Mouse (Mus musculus): Measurements from ENCODE around the gene Ralgapa1.
"Not testable (repeated sequence)": the region's sequence is repeated elsewhere in the genome, so short reads cannot be mapped to it uniquely, and the experiment has no call there.

The Ralgapa1 gene

DNA sequence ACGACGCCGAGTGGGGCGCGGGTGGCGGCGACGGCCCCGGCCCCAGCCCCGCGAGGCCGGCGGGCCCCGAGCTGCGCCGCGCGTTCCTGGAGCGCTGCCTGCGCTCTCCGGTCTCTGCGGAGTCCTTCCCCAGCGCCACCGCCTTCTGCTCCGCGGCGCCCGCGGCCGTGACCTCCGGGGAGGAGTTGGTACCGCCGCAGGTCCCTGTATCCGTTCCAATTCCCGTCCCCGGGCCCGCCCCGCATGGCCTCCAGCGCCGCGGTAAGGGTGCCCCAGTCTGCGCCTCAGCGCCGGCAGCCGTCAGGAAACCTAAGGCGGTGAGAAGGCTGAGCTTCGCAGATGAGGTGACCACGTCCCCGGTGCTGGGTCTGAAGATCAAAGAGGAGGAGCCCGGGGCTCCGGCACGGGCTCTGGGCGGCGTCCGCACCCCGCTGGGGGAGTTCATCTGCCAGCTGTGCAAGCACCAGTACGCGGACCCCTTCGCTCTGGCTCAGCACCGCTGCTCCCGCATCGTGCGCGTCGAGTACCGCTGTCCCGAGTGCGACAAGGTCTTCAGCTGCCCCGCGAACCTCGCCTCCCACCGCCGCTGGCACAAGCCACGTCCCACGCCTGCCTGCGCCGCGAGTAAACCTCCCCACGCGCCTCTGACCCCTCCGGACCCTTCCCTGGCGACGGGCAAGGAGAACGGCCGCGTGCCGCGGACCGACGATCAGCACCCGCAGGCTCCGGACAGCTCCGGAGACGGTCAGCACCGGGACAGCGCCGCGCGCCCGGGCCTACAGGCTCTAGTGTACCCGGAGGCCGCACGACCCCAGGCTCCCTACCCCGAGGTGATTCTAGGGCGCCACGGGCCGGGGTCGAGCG is 221.1 kb downstream of the Ralgapa1 start:
- DNase-seq (ENCODE audit: low spot score in 2 of 2): peak; percentile 36 to 43

GRCm38 (mm10) chr12:55598887-55599561 is 221.9 kb downstream of the Ralgapa1 start, which contains the start of gene Insm2:
Gene Insm2, plus strand, starts transcription at chr12:55599427.
- DNase-seq (ENCODE audit: low spot score in 2 of 2): no peak

DNA sequence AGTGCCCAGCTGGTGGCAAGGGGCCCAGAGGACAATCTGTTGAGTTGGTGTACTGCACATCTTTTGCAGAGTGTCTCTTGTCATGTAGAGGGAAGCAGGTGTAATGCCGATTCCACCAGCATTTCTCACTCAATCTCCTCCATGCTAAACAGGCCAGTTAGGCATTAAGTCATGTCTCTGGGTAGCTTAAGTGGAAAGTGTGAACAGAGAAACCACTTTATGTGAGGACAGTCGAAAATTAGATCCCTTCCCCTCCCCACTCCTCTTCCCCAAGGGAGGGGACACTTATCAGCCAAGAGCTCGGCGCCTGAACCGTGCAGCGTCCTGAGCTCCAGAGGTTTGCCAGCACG is 222.5 kb downstream of the Ralgapa1 start:
- no peak for DNase-seq (ENCODE audit: low spot score in 2 of 2)

- DNase-seq (ENCODE audit: low spot score in 2 of 2): not testable (repeated sequence)
Observed at GRCm38 (mm10) chr12:55586936-55587335, 234.0 kb downstream of the Ralgapa1 start.

DNA sequence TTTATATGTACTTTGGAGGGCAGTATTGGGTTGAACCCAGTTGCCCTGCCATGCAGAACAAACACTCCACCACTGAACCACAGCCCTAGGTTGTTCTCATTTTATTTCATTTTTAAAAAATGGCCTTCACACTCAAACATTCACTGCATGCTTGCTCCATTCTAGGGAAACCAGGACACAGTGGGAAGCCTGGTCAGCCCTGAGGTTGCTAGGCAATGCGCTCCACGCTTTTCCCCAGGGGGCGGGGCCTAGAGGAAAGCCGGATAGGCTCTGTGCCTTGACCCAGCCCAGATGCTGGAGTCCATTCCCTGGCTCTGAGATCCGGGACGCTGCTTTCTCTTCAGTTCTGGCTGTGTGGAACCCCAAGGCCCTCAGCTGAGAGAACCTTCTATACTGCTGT is 247.2 kb downstream of the Ralgapa1 start:
- no peak for DNase-seq (ENCODE audit: low spot score in 2 of 2)

- no peak for DNase-seq (ENCODE audit: low spot score in 2 of 2)
Observed at GRCm38 (mm10) chr12:55573089-55573488, 247.9 kb downstream of the Ralgapa1 start.

DNA sequence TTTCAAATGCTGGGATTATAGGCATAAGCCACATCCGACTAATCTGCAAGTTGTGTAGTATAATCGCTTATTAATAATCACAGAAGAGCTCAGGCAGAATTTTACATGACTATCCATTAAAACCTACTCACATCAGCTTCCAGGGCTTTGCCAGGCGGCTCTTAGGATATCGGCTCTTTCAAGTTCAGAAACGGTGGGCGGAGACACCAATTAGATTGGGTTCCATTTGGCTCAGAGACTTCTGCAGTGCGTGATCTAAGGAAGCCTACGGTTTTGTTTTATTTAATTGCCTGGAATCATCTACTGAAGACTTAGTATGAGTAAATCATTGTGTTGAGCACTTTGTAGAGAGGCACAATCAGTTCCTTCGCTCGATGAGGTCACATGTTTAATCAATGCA is 249.3 kb downstream of the Ralgapa1 start:
- no peak for DNase-seq (ENCODE audit: low spot score in 2 of 2)

GRCm38 (mm10) chr12:55571181-55571580 is 249.8 kb downstream of the Ralgapa1 start:
- no peak for DNase-seq (ENCODE audit: low spot score in 2 of 2)

DNA sequence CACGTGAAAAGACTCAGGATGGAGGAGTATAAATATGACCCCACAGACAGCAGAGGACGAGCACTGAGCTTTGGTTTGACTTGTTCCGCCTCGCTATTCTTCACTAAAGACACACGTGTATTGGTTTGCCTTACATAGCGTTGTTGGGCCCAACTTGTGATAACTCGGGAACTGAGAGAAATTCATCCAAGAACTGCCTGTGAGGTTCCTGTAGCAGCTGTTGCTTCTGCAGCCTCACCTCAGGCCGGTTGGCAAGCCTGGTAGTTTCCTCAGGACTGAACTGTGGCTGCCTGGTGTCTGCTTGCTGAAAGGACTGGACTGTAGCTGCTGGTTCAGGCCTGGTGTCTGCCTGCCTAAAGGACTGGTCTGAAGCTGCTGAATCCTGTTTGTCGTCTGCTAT is 250.3 kb downstream of the Ralgapa1 start:
- DNase-seq (ENCODE audit: low spot score in 2 of 2): no peak

DNA sequence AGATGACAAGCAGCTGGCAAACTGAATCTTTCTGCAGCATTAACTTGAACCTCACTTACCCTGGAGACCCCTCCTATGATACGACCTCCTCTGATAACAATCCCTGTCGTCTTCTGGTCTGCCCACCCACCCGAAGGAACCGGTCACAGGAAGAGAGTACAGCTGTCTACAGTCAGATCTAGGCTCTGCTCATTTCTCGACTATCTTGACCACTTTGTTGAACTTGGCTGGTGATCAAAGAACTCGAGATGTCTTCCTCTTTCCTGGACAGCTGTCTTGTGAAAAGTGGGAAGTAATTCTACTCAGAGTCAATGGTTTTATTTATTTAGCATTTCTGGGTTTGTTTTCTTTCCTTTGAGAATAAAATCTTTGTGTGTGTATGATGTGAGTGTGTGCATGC is 251.3 kb downstream of the Ralgapa1 start:
- no peak for DNase-seq (ENCODE audit: low spot score in 2 of 2)

DNA sequence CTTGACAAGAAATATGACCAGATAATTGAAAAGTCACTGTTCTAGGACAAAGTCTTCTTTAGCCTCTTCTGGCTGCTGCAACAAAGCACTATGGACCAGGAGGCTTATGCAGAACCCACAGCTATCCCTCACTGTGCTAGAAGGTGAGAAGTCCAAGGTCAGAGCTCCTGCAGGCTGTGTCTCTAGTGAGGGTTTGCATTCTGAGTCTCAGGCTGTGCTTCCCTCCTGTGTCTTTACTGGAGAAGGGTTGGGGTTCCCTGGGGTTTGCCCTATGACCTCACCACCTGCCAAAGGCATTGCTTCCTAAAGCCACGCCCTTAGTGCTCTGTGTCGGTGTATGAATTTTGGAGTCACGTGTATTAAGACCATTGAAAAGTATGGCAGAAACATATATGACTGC is 252.5 kb downstream of the Ralgapa1 start:
- DNase-seq (ENCODE audit: low spot score in 2 of 2): no peak

DNA sequence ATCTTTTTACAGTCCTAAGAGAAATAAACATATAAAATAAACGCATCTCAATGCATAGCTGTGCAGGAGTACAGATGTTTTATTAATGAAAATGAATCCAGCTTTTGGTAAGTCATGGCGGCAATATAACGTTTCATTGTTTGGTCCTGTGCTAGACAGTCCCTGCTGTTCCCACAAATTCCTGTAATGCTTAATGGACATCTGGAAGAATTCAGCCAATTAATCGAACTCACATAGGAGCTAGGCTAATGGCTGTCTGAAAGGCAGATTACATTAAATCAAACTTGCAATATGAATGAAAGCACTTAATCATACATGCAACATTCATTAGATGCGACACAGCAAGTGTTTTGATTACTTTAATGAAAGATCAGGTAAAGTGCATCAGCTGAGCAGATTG is 254.1 kb downstream of the Ralgapa1 start:
- DNase-seq (ENCODE audit: low spot score in 2 of 2): no peak

DNA sequence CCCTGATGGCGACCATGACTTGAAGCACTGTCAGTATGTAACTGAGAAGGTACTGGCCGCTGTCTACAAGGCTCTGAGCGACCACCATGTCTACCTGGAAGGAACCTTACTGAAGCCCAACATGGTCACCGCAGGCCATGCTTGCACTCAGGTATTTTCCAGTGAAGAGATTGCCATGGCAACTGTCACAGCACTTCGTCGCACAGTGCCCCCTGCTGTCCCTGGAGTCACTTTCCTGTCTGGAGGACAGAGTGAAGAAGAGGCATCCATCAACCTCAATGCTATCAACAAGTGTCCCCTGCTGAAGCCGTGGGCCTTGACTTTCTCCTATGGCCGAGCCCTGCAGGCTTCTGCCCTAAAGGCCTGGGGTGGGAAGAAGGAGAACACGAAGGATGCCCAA is 255.1 kb downstream of the Ralgapa1 start:
- DNase-seq (ENCODE audit: low spot score in 2 of 2): no peak

- no peak for DNase-seq (ENCODE audit: low spot score in 2 of 2)
Observed at GRCm38 (mm10) chr12:55565206-55565605, 255.8 kb downstream of the Ralgapa1 start, which contains the start of gene Aldoart2. Gene Aldoart2, plus strand, starts transcription at chr12:55565239.

DNA sequence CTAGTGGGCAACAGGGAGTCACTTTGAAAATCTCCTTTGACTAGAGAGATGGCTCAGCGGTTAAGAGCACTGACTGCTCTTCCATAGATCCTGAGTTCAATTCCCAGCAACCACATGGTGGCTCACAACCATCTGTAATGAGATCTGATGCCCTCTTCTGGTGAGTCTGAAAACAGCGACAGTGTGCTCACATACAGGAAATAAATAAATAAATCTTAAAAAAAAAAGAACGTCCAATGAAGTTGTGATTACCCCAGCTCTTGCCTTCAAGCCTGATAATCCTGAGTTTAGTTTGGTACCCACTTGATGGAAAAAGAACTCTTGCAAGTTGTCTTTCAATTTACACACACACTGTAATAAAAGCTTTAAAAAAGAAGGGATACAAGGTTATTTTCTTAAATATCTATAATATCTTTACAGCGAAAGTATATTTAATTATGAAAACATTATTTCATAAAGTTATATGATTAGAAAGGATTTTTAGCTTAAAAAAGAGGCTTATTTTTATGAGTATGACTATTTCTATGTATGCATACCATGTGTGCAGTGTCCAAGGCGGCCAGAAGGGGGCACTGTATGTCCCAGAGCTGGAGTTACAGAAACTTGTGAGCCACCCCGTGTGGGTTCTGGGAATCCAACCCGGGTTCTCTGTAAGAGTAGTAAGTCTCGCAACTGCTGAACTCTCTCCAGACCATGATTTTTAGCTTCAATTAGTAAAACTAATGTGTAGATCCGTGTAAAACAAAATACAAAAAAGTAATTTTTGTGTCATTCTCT is 256.6 kb downstream of the Ralgapa1 start:
- no peak for DNase-seq (ENCODE audit: low spot score in 2 of 2)

GRCm38 (mm10) chr12:55563742-55564141 is 257.2 kb downstream of the Ralgapa1 start:
- no peak for DNase-seq (ENCODE audit: low spot score in 2 of 2)

DNA sequence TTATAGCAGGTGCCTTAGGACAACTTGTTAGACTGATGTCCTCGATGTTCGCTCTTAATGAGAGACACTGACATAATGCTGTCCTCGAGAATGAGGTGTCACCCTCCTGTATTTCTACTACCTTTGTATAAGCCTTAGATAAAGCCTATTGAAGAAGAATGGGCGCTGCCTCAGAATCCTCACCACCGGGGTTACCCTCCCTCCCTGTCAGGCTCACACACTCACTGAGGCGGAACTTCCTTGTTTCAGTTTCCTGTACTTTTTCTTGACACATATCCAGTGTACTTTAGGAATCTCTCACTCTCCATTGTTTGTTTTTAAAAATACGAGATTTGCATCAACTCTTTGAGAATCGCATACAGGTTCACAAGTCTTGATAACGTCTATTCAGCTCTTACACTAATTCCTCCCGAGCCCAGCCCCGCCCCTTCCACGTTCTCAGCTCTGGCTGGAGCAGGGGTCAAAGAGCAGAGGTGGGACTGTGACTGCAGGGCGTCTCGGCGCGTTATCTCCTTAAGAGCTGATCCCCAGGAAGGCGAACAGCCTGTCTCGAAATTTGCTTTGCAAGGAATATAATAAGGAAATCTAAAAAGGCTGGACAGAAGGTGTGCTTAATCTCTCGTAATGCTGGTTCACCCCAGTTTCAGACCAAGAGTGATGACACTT is 260.8 kb downstream of the Ralgapa1 start:
- peak in 1 of 2 experiments; percentile 12 for DNase-seq (ENCODE audit: low spot score in 2 of 2)

DNA sequence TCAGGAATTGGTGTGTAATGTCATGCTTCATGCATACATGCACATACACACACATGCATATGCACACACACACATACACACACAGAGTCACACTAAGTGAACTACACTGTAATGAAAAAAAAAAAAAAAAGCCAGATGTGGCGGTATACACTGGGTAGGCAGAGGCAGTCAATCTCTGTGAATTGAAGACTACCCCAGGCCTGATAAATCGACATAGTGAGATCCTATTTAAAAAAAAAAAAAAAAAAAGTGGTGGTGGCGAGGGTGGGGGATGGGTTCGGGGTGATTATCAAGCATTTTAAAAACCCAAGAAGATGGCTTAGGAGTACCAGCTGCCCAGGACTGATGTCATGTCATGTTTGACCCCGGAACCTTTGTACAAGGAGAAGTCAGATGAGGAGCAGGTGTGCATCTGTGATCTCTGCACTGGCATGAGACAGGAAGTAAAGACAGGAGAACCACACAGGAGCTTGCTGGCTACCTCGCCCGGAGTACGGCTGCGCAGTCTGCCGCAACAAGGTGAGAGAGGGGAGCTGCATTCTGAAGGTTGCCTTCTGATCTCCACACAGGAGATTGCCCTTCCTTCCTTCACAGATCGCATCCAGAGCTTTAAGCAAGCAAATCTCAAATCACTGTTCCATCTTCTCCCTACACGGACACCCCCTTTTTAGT is 261.6 kb downstream of the Ralgapa1 start:
- no peak for DNase-seq (ENCODE audit: low spot score in 2 of 2)

DNA sequence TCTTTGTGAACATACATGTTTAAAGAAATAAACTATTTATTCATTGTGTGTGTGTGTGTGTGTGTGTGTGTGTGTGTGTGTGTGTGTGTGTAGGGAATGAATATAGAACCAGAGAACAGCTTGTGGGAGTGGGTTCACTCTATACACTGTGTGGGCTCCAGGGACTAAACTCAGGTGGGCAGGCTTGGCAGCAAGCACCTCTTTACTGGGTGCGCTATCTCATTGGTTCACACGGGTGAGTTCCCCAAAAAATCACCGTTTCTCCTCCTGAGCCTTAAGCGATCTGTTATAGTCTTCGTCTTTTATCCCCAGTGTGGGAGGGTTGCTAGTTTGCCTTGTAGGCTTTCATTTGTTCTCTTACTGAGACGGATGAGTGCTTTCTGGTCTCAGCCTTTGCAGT is 263.1 kb downstream of the Ralgapa1 start:
- DNase-seq (ENCODE audit: low spot score in 2 of 2): no peak

GRCm38 (mm10) chr12:55554901-55555300 is 266.1 kb downstream of the Ralgapa1 start:
- not testable (repeated sequence) for DNase-seq (ENCODE audit: low spot score in 2 of 2)
